Mouse (Mus musculus): Measurements from ENCODE around the gene Vmn1r202. TPM values are rescaled to one million over a fixed set of nuclear protein-coding genes. Genes with fewer than 3 reads are reported as not detected.
"Not testable (repeated sequence)": the region's sequence is repeated elsewhere in the genome, so short reads cannot be mapped to it uniquely, and the experiment has no call there.

The Vmn1r202 gene
- total RNA-seq (2015; ENCODE audit: low replicate concordance) (not detected in 2 replicates), total RNA-seq (2017; ENCODE audit: low replicate concordance) (not detected in 2 replicates)

DNA sequence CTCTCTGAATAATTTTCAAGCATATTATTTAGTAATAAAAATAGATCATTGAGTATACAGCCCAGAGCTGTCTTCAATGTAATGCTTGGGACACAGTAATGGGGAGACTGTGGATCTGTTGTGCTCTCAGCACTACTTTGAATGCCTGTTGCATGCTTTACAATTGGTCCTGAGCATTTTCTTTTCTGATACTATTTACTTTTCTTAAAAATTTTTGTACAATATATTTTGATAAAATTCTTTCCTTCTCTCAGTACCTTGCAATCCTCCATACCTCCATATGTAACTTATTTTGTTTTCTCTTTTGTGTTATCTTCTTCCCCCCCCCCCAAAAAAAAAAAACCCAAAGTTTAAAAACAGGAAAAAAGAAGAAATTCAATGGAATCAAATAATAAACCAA lies at the start of gene Vmn1r202:
Gene Vmn1r202, minus strand, starts transcription at position 101 of the 400 bp plus-strand sequence.
- ATAC-seq (replicated peaks; ENCODE audit: low FRiP score, poor library complexity, severe bottlenecking): no peak

DNA sequence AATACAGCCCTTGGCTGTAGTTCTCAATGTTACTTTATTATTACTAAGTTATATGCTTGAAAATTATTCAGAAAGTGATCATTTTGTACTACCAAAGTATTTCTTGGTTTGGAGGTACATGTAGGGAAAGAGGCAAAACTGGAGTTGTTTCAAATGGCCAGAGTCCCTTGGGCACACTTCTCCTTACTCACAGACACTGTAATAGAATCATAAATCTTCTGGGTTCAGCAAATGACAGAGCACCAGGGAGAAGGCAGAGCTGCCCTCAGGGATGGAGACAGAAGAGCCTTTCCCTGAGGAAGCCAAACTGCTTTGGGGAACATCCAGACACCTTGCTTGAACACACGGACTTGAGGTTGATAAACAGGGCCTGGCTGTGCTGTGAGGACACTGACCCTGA lies 47.7 kb upstream of the Vmn1r202 start, which contains the start of gene Vmn1r204:
Gene Vmn1r204, plus strand, starts transcription at position 301 of the 400 bp plus-strand sequence.
- not testable (repeated sequence) for ATAC-seq (replicated peaks; ENCODE audit: low FRiP score, poor library complexity, severe bottlenecking)

DNA sequence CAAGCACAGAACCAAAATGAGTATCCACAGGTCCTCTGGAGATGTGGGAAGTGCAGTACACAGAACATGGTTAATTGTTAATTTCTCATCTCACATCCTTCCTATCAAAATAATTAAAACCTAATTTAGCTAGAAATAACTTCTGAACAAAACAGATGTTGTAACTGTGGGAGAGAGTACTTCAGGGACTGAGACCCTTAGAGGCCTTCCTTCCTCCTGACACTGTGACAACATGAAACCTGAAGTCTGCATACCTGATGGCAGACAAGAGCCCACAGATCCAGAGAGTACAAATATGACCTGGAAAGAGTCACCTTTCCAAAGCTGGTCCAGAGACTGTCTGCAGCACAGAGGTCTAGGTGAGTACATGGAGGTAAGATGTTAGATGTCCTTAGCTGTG lies 12.6 kb upstream of the Vmn1r202 start, which contains the start of gene Vmn1r203:
Gene Vmn1r203, plus strand, starts transcription at position 301 of the 400 bp plus-strand sequence.
- ATAC-seq (replicated peaks; ENCODE audit: low FRiP score, poor library complexity, severe bottlenecking): no peak

DNA sequence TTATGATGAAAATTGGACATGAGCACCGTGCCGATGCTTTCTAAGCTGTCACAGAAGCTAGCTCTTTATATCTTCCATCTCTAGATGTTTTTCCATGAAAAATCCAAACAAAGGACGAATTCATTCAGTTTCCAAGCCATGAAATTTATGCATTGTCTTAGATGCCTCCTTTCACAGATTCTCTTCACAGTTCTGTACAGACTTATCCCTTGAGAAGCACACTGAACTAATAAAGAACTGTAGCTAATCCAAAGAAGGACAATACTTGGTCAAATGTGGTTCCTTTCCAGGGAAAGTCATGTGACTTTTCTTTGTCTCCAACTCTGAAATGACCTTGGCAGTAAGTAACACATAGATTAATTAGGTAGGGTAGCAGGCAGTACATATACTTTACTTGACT lies 2.8 kb downstream of the Vmn1r202 start:
- ATAC-seq (replicated peaks; ENCODE audit: low FRiP score, poor library complexity, severe bottlenecking): no peak

DNA sequence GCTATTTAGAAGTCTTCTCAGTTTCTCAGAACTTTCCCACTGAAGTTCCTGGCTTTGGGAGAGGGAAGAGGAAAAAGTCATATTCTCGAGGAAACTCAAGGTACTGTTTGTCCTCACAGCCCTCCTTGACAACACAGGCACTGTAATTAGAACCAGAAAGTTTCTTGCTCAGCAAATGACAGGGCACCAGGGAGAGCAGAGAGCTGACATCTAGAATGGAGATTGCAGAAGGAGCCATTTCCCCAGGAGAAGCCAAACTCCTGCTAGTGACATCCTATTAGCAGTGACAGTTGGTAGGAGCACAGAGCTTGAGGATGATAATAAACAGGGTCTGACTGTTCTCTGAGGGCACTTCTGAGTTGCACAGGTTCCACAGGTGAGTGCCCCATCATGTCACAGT lies 33.6 kb downstream of the Vmn1r202 start, which contains the start of gene Vmn1r201:
Gene Vmn1r201, plus strand, starts transcription at position 301 of the 400 bp plus-strand sequence.
- no peak for ATAC-seq (replicated peaks; ENCODE audit: low FRiP score, poor library complexity, severe bottlenecking)

DNA sequence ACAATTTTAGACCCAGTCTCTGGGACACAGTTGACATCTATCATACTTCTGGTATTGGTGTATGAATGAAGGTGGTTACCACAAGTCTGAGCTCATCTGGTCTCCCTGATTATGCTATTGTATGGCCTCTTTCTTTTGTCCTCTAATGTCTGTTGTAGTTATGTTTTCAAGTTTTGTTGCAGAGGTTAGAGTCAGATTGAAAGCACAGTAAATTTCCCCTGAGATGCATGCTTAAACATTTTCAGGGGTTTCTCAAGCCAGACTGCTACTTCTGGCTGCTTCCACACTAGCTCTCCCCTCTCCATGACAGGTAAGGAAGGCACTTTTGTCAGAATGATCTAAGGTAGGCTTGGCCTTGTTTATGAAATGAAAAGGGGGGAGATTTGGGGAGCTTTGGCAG lies 50.0 kb downstream of the Vmn1r202 start:
- ATAC-seq (replicated peaks; ENCODE audit: low FRiP score, poor library complexity, severe bottlenecking): no peak

Other genes with a start within 250 kb of the Vmn1r202 start
- not detected in 2 replicates for gene Vmn1r195, start 234.9 kb downstream of the Vmn1r202 start, total RNA-seq (2015; ENCODE audit: low replicate concordance)
- not detected in 2 replicates for gene Vmn1r195, start 234.9 kb downstream of the Vmn1r202 start, total RNA-seq (2017; ENCODE audit: low replicate concordance)
- gene Vmn1r196, start 215.5 kb downstream of the Vmn1r202 start, total RNA-seq (2015; ENCODE audit: low replicate concordance): not detected in 2 replicates
- gene Vmn1r196, start 215.5 kb downstream of the Vmn1r202 start, total RNA-seq (2017; ENCODE audit: low replicate concordance): not detected in 2 replicates
- not detected in 2 replicates for gene Vmn1r197, start 180.8 kb downstream of the Vmn1r202 start, total RNA-seq (2015; ENCODE audit: low replicate concordance)
- not detected in 2 replicates for gene Vmn1r197, start 180.8 kb downstream of the Vmn1r202 start, total RNA-seq (2017; ENCODE audit: low replicate concordance)
- not detected in 2 replicates for gene Vmn1r198, start 155.0 kb downstream of the Vmn1r202 start, total RNA-seq (2015; ENCODE audit: low replicate concordance)
- not detected in 2 replicates for gene Vmn1r198, start 155.0 kb downstream of the Vmn1r202 start, total RNA-seq (2017; ENCODE audit: low replicate concordance)
- gene Vmn1r199, start 125.6 kb downstream of the Vmn1r202 start, total RNA-seq (2015; ENCODE audit: low replicate concordance): not detected in 2 replicates
- gene Vmn1r199, start 125.6 kb downstream of the Vmn1r202 start, total RNA-seq (2017; ENCODE audit: low replicate concordance): not detected in 2 replicates
- gene Vmn1r200, start 115.0 kb downstream of the Vmn1r202 start, total RNA-seq (2015; ENCODE audit: low replicate concordance): not detected in 2 replicates
- not detected in 2 replicates for gene Vmn1r200, start 115.0 kb downstream of the Vmn1r202 start, total RNA-seq (2017; ENCODE audit: low replicate concordance)
- gene Vmn1r201, start 33.5 kb downstream of the Vmn1r202 start, total RNA-seq (2015; ENCODE audit: low replicate concordance): not detected in 2 replicates
- gene Vmn1r201, start 33.5 kb downstream of the Vmn1r202 start, total RNA-seq (2017; ENCODE audit: low replicate concordance): not detected in 2 replicates
- not detected in 2 replicates for gene Vmn1r203, start 12.7 kb upstream of the Vmn1r202 start, total RNA-seq (2015; ENCODE audit: low replicate concordance)
- 0.14 TPM in 1 of 2 replicates, not detected in the other for gene Vmn1r203, start 12.7 kb upstream of the Vmn1r202 start, total RNA-seq (2017; ENCODE audit: low replicate concordance)
- gene Vmn1r204, start 47.8 kb upstream of the Vmn1r202 start, total RNA-seq (2015; ENCODE audit: low replicate concordance): not detected in 2 replicates
- not detected in 2 replicates for gene Vmn1r204, start 47.8 kb upstream of the Vmn1r202 start, total RNA-seq (2017; ENCODE audit: low replicate concordance)
- not detected in 2 replicates for gene Vmn1r205, start 87.6 kb upstream of the Vmn1r202 start, total RNA-seq (2015; ENCODE audit: low replicate concordance)
- gene Vmn1r205, start 87.6 kb upstream of the Vmn1r202 start, total RNA-seq (2017; ENCODE audit: low replicate concordance): not detected in 2 replicates
- not detected in 2 replicates for gene Vmn1r206, start 118.9 kb upstream of the Vmn1r202 start, total RNA-seq (2015; ENCODE audit: low replicate concordance)
- gene Vmn1r206, start 118.9 kb upstream of the Vmn1r202 start, total RNA-seq (2017; ENCODE audit: low replicate concordance): not detected in 2 replicates
- not detected in 2 replicates for gene Vmn1r207-ps, start 224.2 kb upstream of the Vmn1r202 start, total RNA-seq (2015; ENCODE audit: low replicate concordance)
- gene Vmn1r207-ps, start 224.2 kb upstream of the Vmn1r202 start, total RNA-seq (2017; ENCODE audit: low replicate concordance): not detected in 2 replicates